Mouse (Mus musculus): Measurements from ENCODE around the gene Sec24d. TPM values are rescaled to one million over a fixed set of nuclear protein-coding genes. Genes with fewer than 3 reads are reported as not detected.

The Sec24d gene
- total RNA-seq, 2 experiments from 2014 or later: 10.5 to 12.6 TPM

GRCm38 (mm10) chr3:123288856-123289570 is 21.8 kb downstream of the Sec24d start:
- intact Hi-C loops (cut with DNase I): no loop called here
- no peak for DNase-seq (ENCODE audit: low spot score in 2 of 2)

GRCm38 (mm10) chr3:123291670-123292069 is 24.4 kb downstream of the Sec24d start:
- intact Hi-C loops (cut with DNase I): no loop called here
- no peak for DNase-seq (ENCODE audit: low spot score in 2 of 2)

GRCm38 (mm10) chr3:123296654-123297053 is 29.4 kb downstream of the Sec24d start:
- DNase-seq (ENCODE audit: low spot score in 2 of 2): no peak
- intact Hi-C loops (cut with DNase I): no loop called here

GRCm38 (mm10) chr3:123298283-123298682 is 31.0 kb downstream of the Sec24d start:
- intact Hi-C loops (cut with DNase I): loop anchor here (1.0 kb wide), 2 partner anchors 31 to 50 kb away; partner anchors contain the start of gene Sec24d
- DNase-seq (ENCODE audit: low spot score in 2 of 2): peak; percentile 88 to 98

DNA sequence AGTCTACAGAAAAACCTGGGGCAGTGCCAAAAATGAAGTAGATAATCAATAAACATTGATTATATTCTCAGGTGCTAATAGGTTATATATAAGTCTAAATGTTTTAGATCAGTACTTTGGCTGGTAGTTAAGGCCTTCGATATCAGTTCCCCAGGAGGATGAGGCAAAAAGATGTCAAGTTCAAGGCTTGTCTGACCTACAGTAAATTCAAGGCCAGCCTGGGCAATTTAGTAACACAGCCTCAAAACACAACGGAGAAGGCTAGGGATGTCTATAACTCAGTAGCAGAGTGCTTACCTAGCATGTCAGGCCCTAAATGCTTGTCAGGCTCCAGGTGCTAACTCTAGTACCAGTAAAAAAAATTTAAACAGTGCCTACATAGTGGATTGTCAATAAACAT is 34.3 kb downstream of the Sec24d start:
- no peak for DNase-seq (ENCODE audit: low spot score in 2 of 2)
- intact Hi-C loops (cut with DNase I): no loop called here

- no peak for DNase-seq (ENCODE audit: low spot score in 2 of 2)
- intact Hi-C loops (cut with DNase I): no loop called here
Observed at GRCm38 (mm10) chr3:123305611-123306010, 38.4 kb downstream of the Sec24d start.

- DNase-seq (ENCODE audit: low spot score in 2 of 2): no peak
- intact Hi-C loops (cut with DNase I): no loop called here
Observed at GRCm38 (mm10) chr3:123307446-123307845, 40.2 kb downstream of the Sec24d start.

GRCm38 (mm10) chr3:123309141-123309540 is 41.9 kb downstream of the Sec24d start:
- DNase-seq (ENCODE audit: low spot score in 2 of 2): no peak
- intact Hi-C loops (cut with DNase I): no loop called here

GRCm38 (mm10) chr3:123312477-123313062 is 45.3 kb downstream of the Sec24d start:
- DNase-seq (ENCODE audit: low spot score in 2 of 2): no peak
- intact Hi-C loops (cut with DNase I): no loop called here

- no peak for DNase-seq (ENCODE audit: low spot score in 2 of 2)
- intact Hi-C loops (cut with DNase I): no loop called here
Observed at GRCm38 (mm10) chr3:123313477-123313876, 46.2 kb downstream of the Sec24d start.

GRCm38 (mm10) chr3:123313920-123314614 is 46.8 kb downstream of the Sec24d start:
- DNase-seq (ENCODE audit: low spot score in 2 of 2): no peak
- intact Hi-C loops (cut with DNase I): no loop called here

- intact Hi-C loops (cut with DNase I): no loop called here
Observed at GRCm38 (mm10) chr3:123316066-123316465, 48.8 kb downstream of the Sec24d start.

GRCm38 (mm10) chr3:123317081-123317480 is 49.8 kb downstream of the Sec24d start:
- intact Hi-C loops (cut with DNase I): no loop called here
- no peak for DNase-seq (ENCODE audit: low spot score in 2 of 2)

More at GRCm38 (mm10) chr3:123316066-123316465, 48.8 kb downstream of the Sec24d start:
- DNase-seq (ENCODE audit: low spot score in 2 of 2): no peak

GRCm38 (mm10) chr3:123320341-123320740 is 53.1 kb downstream of the Sec24d start:
- intact Hi-C loops (cut with DNase I): no loop called here
- DNase-seq (ENCODE audit: low spot score in 2 of 2): no peak

DNA sequence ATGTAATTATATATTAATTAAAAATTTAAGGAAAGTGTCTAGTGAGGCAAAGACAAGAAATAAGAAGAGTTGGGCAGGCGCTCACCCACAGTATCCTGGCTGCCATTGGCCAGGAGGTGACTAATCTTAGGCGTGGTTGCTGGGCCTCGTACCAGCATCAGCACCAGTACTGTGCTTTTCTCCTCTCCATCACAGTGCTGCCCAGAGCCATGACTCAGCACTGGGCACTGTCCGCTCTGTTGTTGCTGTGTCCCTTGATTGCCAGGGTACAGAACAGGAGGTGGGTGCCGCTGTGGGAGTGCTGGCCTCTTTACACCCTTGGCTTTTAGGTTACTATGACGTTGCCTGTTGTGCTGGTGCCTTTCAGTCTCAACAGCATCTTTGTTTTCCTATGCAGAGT is 54.4 kb downstream of the Sec24d start:
- intact Hi-C loops (cut with DNase I): loop anchor here (2.0 kb wide), 2 partner anchors 87 to 153 kb away; no protein-coding TSS in a partner anchor
- peak in 1 of 2 experiments; percentile 43 for DNase-seq (ENCODE audit: low spot score in 2 of 2)

GRCm38 (mm10) chr3:123322147-123322546 is 54.9 kb downstream of the Sec24d start:
- intact Hi-C loops (cut with DNase I): loop anchor here (2.0 kb wide), 2 partner anchors 87 to 153 kb away; no protein-coding TSS in a partner anchor
- peak in 1 of 2 experiments; percentile 53 for DNase-seq (ENCODE audit: low spot score in 2 of 2)

- no peak for DNase-seq (ENCODE audit: low spot score in 2 of 2)
- intact Hi-C loops (cut with DNase I): no loop called here
Observed at GRCm38 (mm10) chr3:123324326-123324725, 57.1 kb downstream of the Sec24d start.

DNA sequence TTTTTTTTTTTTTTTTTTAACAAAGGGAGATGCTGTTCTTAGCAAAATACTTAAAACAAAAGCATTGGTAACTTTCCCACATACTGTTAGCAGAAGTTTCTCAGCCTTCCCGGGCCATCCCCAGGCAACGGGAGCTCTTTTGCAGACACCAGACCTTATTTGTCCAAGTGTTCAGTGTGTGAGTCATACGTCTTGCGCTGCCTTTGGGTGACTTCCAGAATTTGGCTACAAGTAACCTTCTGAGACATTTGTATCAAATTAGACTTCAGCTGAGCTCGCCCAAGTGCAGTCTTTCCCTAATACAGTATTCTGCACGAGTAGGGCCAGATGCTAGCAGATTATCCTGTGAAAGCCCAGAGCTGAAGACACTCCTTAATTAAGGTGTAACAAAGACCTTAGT is 62.0 kb downstream of the Sec24d start:
- peak in 1 of 2 experiments; percentile 8 for DNase-seq (ENCODE audit: low spot score in 2 of 2)
- intact Hi-C loops (cut with DNase I): no loop called here

DNA sequence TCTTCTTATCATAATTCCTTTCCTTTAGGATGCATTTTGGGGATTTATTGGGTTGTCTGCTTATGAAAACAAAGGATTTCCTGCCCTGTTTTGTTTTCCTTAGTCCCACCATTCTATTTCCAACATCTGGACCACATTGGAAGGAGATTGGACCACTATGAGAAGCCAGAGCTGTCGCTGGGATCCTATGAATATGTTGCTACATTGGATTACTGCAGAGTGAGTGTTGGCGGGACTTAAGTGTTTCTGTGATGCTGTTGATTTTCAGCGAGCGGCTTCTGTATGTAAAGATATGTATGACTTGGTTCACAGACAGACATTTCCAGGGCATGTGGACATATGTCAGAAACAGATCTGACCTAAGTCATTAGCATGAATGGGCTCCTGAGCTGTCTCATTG is 63.0 kb downstream of the Sec24d start:
- no peak for DNase-seq (ENCODE audit: low spot score in 2 of 2)
- intact Hi-C loops (cut with DNase I): no loop called here

DNA sequence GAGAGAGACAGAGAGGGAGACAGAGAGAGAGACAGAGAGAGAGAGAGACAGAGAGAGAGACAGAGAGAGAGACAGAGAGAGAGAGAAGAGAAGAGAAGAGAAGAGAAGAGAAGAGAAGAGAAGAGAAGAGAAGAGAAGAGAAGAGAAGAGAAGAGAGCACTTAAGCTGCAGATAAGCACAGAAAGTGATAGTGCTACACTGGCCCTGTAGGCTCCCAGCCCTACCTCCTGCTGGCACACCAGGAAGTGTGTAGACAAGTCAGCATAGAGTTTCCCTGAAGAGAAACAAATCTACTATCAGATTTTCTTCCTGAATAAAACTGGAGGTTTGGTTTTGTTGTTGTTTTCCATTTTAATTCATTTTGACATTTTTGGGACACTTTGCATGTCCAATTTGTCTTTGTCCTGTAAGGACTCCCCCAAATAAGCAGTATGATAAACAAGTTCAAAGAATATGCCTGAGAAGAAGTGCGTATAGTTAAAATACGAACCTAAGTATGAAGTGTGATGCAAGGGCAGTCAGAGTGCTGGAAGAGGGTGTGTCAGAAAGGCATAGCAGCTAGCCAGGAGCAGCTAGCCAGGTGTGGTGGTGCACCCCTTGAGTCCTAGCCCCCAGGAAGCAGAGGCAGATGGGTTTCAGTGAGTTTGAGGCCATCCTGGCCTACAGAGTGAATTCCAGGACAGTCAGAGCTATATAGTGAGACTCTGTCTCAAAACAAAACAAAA is 65.2 kb downstream of the Sec24d start:
- no peak for DNase-seq (ENCODE audit: low spot score in 2 of 2)
- intact Hi-C loops (cut with DNase I): no loop called here
